Mouse (Mus musculus): Measurements from ENCODE around the gene Abcc3.
"Not testable (repeated sequence)": the region's sequence is repeated elsewhere in the genome, so short reads cannot be mapped to it uniquely, and the experiment has no call there.

The Abcc3 gene

GRCm38 (mm10) chr11:94402029-94402428 lies 9.2 kb upstream of the Abcc3 start:
- not testable (repeated sequence) for DNase-seq

DNA sequence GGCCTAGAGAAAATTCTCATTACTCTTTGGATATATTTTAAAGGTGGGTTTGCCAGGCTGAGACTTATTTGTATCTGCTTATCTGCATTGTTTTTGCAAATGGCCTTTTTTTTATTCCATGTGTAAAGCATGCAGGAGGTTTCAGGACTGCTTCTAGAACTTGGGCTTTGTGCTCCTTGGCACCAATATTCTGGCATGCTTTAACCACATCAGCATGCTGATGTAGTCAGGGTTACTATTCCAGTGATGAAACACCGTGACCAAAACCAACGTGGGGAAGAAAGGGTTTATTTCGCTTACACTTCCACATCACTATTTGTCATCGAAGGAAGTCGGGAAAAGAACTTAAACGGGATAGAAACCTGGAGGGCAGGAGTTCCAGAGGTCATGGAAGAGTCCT lies 8.2 kb upstream of the Abcc3 start:
- DNase-seq: no peak

DNA sequence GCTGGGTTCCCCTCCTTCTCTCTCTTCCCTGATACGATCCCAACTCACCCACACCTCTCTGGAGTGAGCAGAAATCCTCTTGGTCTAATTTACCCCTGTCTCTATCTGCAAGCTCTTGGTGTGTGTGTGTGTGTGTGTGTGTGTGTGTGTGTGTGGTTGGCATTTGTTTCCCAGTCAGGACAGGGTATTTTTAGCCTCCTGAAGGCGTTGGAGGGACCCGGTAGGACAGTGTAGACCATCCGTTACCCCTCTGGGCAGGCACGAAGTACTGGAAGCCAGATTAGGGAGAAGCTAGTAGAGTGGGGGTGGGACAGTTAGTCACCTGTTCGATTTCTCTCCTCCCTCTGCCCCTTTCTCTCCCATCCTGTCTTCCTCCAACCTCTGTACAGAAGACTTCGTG lies 1.3 kb upstream of the Abcc3 start:
- no peak for DNase-seq

DNA sequence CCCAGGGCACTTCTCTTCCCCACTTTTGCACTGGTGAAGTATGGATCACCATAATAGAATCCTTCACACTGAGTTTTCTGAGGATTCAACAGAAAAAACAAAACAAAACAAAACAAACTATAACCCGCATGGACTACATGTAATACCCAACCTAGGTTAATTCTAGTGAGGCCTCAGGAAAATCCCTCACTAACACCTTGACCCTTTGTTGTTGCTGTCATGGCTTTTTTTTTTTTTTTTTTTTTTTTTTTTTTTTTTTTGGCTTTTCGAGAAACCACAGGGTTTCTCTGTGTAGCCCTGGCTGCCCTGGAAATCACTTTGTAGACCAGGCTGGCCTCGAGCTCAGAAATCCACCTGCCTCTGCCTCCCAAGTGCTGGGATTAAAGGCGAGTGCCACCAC lies 693 bp upstream of the Abcc3 start:
- not testable (repeated sequence) for DNase-seq

GRCm38 (mm10) chr11:94391661-94392060 lies 1.1 kb downstream of the Abcc3 start:
- DNase-seq: no peak

DNA sequence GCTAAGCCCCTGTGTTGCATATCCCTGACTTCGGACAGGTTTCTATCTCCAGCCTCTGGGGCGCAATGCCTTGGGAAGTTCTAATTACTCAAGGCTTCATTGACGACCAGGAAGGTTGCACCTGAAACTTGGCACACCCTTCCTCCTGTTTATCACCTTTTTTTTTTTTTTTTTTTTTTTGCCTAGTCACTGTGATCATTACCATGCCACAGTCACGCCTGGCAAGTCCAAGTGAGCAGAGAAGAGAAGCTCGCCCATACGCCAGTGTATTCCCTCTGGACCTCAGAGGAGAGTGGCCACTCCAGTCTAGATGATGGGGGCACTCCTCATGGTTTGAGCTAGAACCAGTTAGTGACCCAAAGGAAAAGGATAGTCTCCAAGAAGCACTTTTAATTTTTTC lies 2.0 kb downstream of the Abcc3 start:
- DNase-seq: no peak

DNA sequence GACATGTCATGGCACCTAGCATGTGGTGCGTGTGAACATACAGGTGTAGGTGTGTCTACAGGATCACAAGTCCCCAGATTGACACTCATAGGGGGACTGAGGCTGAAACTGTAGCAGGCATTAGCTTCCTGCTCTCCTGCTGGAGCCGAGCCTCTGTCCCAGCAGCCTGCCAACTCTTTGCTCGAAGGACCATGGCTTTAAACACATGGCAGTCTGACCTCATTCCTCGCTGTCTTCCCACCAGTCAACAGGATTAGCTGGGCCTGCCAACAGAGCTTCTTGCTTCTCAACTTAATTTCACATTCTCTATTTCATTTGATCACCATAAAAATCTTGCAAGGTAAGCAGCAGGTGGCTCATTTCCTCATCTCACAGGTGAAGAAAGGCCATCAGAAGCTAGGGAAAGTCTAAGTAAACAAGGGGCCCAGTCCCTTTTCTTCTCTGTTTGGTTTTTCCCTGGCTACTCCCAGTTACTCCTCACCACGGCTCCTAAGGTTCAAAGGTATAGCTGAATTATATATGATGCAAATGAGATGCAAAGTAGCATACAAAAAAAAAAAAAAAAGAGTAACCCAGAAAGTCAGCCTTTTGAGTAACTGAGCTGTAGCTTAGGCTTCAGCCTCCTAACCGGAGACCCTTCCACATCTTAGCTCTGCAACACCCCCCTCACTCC lies 2.9 kb downstream of the Abcc3 start:
- peak; percentile 58 for DNase-seq

DNA sequence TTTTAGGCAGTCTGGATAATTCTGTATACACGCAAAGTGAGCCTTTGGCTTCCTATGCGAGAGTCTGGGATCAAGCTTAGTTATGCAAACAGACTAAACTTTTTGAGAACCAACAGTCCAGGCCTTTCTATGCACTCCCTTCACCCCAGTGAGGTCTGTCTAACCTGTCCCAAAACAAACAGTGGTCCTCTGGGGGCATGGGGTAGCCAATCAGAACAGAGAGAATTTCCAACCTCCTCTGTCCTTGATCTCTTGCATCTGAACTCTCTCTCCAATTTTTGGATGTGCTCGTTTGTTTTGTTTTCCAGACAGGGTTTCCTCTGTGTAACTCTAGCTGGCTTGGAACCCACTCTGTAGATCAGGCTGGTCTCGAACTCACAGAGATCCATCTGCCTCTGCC lies 3.8 kb downstream of the Abcc3 start:
- DNase-seq: no peak

DNA sequence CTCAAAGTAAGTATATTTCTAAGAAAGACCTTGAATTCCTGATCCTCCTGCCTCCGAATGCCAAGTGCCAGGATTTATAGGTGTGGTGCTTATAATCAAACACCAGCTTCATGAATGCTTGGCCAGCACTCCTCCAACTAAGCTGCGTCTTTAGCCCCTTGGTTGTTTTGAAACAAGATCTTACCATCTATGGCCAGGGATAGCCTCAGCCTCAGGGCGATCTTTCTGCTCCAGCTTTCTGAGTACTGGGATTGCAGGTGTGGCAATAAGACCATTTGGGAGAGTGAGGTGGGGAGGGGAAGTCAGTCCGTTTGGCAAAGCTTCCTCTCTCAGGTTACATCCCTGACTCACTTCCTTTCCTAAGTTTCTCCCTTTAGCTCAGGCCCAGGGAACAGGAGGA lies 5.0 kb downstream of the Abcc3 start:
- DNase-seq: no peak

GRCm38 (mm10) chr11:94385977-94386771 lies 6.6 kb downstream of the Abcc3 start:
- DNase-seq: no peak

DNA sequence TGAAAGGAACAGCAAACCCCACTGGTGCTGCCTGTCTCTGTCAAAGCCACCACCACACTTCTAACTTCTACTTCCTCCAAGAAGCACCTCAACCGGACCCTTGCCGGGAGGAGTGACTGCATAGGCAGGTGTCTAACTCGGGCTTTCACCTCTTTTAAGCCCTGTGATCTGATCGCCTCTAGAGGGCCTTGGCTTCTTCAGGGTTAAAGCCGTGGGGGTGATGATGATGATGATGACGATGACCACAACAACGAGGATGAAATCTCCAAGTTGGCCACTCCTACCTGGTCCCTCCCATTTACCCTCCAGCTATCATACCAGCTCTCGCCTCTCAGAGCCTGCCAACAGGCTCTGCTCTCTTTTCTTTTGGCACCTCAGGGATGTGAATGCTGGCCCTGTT lies 13.1 kb downstream of the Abcc3 start:
- no peak for DNase-seq

- no peak for DNase-seq
Measured at GRCm38 (mm10) chr11:94379061-94379460, 13.7 kb downstream of the Abcc3 start.

DNA sequence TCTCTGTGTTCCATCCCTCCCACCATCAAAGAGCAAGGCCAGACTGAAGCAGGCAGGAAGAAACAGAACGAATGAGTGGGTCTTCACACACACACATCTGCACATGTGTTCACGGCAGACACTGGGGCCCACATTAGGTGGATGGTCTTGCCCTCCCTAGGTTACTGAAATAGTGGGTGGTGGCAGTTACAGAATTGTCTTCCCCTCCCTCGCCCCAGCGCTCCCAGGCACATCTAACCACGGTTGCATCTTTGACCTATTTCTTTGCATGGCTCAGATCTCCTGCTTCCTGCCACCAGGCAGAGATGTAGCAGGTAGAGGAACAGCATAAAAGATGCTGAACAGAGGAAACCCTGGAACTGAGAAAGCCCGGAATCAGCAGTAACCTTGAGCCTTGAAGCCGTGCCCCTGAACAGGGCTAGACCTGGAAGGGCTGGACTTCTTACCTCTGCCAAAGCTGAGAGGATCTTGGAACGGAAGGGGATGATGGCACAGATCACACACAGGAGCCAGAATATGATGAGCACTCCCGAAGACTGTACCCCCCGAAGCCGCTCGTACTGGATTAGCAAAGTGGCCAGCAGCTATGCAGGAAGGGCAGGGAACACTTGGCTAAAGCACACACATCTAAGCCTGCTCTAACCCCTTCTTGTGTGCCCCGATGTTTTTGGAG lies 18.4 kb downstream of the Abcc3 start:
- DNase-seq: peak; percentile 27

DNA sequence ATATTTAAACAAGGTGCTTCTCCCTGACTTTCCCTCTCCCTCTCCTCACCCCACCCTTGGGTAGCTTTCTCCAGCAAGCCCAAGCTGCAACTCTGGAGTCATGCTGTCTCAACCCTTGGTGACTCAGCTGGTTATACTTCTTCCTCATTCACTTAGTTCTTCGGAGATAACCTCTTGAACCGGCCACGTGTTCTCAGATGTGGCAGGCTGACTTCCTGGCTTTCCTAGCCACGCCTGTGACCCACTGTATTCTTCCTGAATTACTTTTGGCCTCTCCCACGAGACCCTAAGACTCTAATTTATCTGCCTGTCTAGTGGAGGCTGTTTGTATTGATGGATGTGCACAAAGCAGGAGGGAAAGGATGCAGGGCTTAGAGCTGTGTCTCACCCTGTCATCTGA lies 22.0 kb downstream of the Abcc3 start:
- DNase-seq: no peak

- no peak for DNase-seq
Measured at GRCm38 (mm10) chr11:94369981-94370380, 22.8 kb downstream of the Abcc3 start.

DNA sequence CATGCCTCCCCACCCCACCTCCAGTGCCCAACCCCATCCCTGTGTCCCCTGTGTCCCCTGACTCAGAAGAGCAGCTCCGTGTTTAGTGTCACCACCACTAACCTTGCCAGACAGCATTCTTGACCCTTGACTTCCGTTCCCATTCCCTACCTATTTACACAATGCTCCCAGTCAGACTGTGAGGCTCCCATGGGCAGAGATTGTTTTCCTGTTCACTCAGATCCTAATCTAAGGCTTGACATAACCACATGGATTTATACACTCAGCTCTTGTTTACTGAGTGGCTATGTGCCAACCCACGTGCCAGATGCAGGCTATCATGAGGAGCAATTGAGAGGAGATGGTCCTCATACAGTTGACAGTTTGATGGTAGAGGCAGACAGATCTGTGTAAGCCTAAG lies 27.5 kb downstream of the Abcc3 start:
- no peak for DNase-seq

GRCm38 (mm10) chr11:94363690-94364089 lies 29.1 kb downstream of the Abcc3 start:
- DNase-seq: no peak

GRCm38 (mm10) chr11:94362101-94362500 lies 30.7 kb downstream of the Abcc3 start:
- DNase-seq: no peak

DNA sequence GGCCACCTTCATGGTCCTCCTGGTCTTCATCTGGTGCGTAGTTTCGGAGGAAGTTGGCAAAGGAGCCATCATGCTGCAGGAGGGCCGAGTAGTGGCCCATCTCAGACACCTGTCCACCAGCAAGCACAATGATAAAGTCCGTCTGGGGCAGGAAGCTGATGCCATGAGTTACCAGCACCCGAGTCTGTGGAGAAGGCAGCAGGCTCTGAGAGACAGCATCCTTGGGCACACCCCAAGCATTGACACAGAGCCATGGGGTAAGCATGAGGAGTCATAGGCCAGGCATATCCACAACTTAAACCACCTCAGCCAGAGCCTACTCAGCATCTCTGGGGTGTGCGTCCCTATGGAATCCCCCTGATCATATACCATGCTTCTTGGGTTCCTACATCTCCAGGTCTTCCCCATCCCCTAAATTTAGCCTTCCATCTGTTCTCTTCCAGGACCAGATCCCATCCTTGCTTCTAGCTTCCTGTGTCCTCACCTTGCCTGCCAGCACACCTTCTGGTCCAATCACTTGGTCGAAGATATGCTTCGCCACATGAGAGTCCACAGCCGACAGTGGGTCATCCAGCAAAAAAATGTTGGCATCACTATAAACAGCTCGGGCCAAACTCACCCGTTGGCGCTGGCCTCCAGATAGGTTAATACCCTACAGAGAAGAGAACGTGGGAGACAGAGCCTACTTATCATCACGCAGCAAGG lies 31.5 kb downstream of the Abcc3 start:
- peak; percentile 65 for DNase-seq

- no peak for DNase-seq
Measured at GRCm38 (mm10) chr11:94359168-94359567, 33.6 kb downstream of the Abcc3 start.

DNA sequence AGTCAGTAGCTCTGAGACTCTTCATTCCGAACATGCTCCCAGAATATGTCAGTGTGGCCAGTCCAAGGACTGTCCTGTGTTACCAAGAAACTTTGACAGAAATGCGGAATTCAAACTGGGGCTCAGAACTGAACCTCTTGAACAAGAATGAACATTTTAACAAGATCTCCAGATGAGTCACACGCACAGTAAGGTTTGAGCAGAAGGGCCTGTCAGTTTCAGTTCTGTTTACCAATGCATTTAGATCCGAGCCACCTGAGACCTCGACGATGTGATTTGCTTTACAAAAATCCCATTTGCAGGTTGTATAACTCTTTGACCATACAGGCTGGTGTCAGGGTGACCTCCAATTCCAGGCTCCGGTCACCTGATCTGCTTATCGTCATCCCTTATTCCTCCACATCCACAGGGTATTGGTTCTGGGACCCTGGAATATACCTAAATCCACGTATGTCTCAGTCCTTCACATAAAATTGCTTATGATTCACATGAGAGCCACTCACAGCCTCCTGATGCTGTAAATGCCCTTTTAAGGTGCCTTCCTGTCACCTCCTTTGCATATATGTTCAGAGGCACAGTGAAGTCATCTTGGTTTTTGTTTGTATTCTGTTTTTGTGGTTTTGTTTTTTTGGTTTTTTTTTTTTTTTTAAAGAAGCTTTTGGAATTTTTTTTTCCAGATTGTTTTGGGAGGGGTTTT lies 37.1 kb downstream of the Abcc3 start:
- DNase-seq: no peak

DNA sequence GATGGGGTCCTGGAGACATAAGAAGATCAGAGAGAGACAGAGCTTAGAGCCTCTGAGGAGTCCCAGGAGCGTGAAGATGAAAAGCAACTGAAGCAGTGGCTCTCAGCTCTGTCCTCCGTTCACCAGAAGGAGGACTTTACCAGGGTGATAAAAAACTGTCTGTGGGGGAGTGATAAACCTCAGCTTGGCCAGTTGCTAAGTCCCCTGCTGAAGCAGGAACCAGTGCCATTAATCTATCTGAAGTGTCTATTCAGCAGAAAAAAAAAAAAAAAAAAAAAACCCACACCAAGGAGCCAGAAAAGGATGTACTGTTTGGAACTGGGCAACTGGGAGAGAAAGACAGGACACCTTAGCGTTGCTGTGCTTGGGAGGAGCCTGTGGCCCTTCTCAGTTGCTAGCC lies 41.7 kb downstream of the Abcc3 start:
- no peak for DNase-seq

DNA sequence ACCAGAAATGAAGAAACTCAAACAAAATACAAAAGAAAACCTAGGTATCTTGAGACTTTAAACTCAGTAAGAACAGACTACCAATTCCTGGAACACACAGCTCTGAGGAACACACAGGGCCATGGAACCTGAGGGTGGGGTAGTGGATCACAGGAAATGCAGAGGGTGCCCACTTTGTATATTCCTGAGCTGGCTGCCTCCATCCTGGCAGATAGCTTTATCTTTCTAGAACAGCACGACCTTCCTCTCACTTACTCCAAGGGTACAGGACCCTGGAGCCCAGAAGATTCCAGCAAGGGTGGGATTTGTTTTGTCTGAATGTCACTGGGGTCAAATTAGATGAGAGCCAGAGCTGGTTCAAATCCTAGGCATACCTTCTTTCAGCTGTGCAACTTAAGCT lies 42.5 kb downstream of the Abcc3 start:
- no peak for DNase-seq
